Mouse (Mus musculus) lung, postnatal 0 days (tissue): ENCODE data around the gene Olfr222.

ENCODE experiments used
- CTCF ChIP-seq: IDR thresholded peaks from 2 replicates; pipeline ENCODE4 v1.5.1; 2016; ENCODE audit warnings: antibody characterized with exemption, mild to moderate bottlenecking
- EP300 ChIP-seq: IDR thresholded peaks from 2 replicates; pipeline ENCODE4 v1.6.1; 2016; ENCODE audit warnings: antibody characterized with exemption, mild to moderate bottlenecking, control low read depth

GRCm38 (mm10) chr11:59560906-59561305 lies 15.1 kb downstream of the Olfr222 start:
- TF ChIP-seq CTCF: no peak
- TF ChIP-seq EP300: no peak
